Mouse (Mus musculus) liver, embryonic 14.5 days (tissue): ENCODE results near the gene Mkrn2. TPM values are rescaled to one million over a fixed set of nuclear protein-coding genes. Genes with fewer than 3 reads are reported as not detected.
A peak's percentile ranks its signal among the peaks of the same experiment; 100 is the strongest.

ENCODE experiments used
- ATAC-seq: fragments of 200-750 bp; cut with Nextera tagmentation; 2 replicates; pipeline ENCODE4 v1.8.0; 2017; ENCODE audit warnings: moderate number of reproducible peaks, mild to moderate bottlenecking, moderate library complexity; ENCODE audit not compliant: insufficient read depth
- DNase-seq, 3 experiments: peaks; one replicate each; pipeline ENCODE4 v3.0.0-alpha.2; 2012 to 2013; ENCODE audit warnings: low read depth in 3 of 3, low spot score in 3 of 3
- H3K27ac ChIP-seq: fragments of 300-500 bp; sonication (generic); 2 replicates; pipeline ENCODE4 v1.5.1; 2014; ENCODE audit warnings: moderate library complexity, mild to moderate bottlenecking, control low read depth, inconsistent platforms
- H3K27me3 ChIP-seq: fragments of 300-500 bp; sonication (generic); 2 replicates; pipeline ENCODE4 v1.6.1; 2014; ENCODE audit warnings: mild to moderate bottlenecking, low read length, moderate library complexity; ENCODE audit not compliant: control insufficient read depth, insufficient read depth
- H3K36me3 ChIP-seq: fragments of 300-500 bp; sonication (generic); replicated peaks from 2 replicates; pipeline ENCODE4 v1.6.1; 2014; ENCODE audit warnings: low read depth; ENCODE audit not compliant: control insufficient read depth, insufficient read depth
- H3K4me1 ChIP-seq, 2 experiments: fragments of 200-500 bp in 1 of 2; fragments of 300-500 bp in 1 of 2; sonication (generic) in 1 of 2; replicated peaks; 2 replicates each; pipeline ENCODE4 v1.6.1; 2012 to 2014; ENCODE audit warnings: antibody characterized with exemption in 1 of 2, inconsistent platforms in 1 of 2, low read length in 1 of 2; ENCODE audit not compliant: control insufficient read depth in 2 of 2, insufficient read depth in 2 of 2
- H3K4me2 ChIP-seq: fragments of 300-500 bp; sonication (generic); 2 replicates; pipeline ENCODE4 v1.6.1; 2014; ENCODE audit warnings: low read depth, mild to moderate bottlenecking, control low read depth, moderate library complexity
- H3K4me3 ChIP-seq, 2 experiments: fragments of 200-500 bp in 1 of 2; fragments of 300-500 bp in 1 of 2; sonication (generic) in 1 of 2; 2 replicates each; pipeline ENCODE4 v1.5.1; 2012 to 2014; ENCODE audit warnings: low read depth in 2 of 2, low read length in 2 of 2, mild to moderate bottlenecking in 2 of 2, control low read depth in 1 of 2, inconsistent platforms in 1 of 2, moderate library complexity in 1 of 2; ENCODE audit not compliant: insufficient read depth in 1 of 2
- H3K9ac ChIP-seq: fragments of 300-500 bp; sonication (generic); replicated peaks from 2 replicates; pipeline ENCODE4 v1.6.1; 2014; ENCODE audit warnings: mild to moderate bottlenecking, control low read depth, moderate library complexity
- H3K9me3 ChIP-seq: fragments of 300-500 bp; sonication (generic); 2 replicates; pipeline ENCODE4 v1.6.1; 2016; ENCODE audit warnings: low read length, mixed read lengths; ENCODE audit not compliant: control insufficient read depth
- CTCF ChIP-seq: IDR thresholded peaks from 2 replicates; pipeline ENCODE4 v1.5.1; 2016; ENCODE audit warnings: antibody characterized with exemption, low read depth, control low read depth
- EP300 ChIP-seq: IDR thresholded peaks from 2 replicates; pipeline ENCODE4 v1.6.1; 2016; ENCODE audit warnings: antibody characterized with exemption, low read depth
- WGBS: fragments of 180-500 bp; shearing (Covaris S2); extraction: QIAGEN DNeasy Blood & Tissue Kit; methylation state at CpG from one replicate; pipeline ENCODE4 v1.1.7; 2014; ENCODE audit not compliant: insufficient replicate concordance; 5-methylcytosine and 5-hydroxymethylcytosine counted together
- polyA plus RNA-seq, 2 experiments: library from polyadenylated mRNA; depleted of rRNA in 1 of 2; stranded (reverse) in 1 of 2; unstranded in 1 of 2; fragments of >200 nt; fragmentation: Nextera tagmentation in 1 of 2; extraction: Ambion mirVana in 1 of 2; gene quantifications; 2 replicates each; pipeline versions ENCODE4 v1.2.1 to v1.2.3; 2012 to 2014

Mkrn2 gene
- polyA plus RNA-seq, 2 experiments: 8.9 to 9.4 TPM

GRCm38 (mm10) chr6:115606461-115606860 lies 4.8 kb downstream of the Mkrn2 start:
- Histone ChIP-seq H3K9me3 (no peaks in the 10 kb centered on the region), H3K27me3 (no peaks in the 10 kb centered on the region), H3K27ac (no peak overlapping the region), H3K4me3 (no peak overlapping the region), H3K4me2 (no peak overlapping the region), H3K9ac (no peak overlapping the region), H3K36me3 (no peaks in the 10 kb centered on the region; the same call in 1 of the 2 replicates), H3K4me1 (peaks cover 7 to 8% of the 10 kb centered on the region in 2 experiments)
- no peak for DNase-seq
- 67% methylated on average over 1 of the region's 1 CpGs for WGBS
- no peak for TF ChIP-seq CTCF
- no peak for TF ChIP-seq EP300
- ATAC-seq: no peak

- Histone ChIP-seq H3K9me3 (no peaks in the 10 kb centered on the region), H3K4me3 (no peak overlapping the region), H3K9ac (no peak overlapping the region), H3K36me3 (no peaks in the 10 kb centered on the region; the same call in 1 of the 2 replicates), H3K27ac (no peak overlapping the region), H3K27me3 (no peaks in the 10 kb centered on the region), H3K4me2 (no peak overlapping the region), H3K4me1 (peaks cover 7% of the 10 kb centered on the region in 2 experiments)
- no peak for ATAC-seq
- DNase-seq: no peak
- WGBS: 74% methylated on average over 4 of the region's 4 CpGs
- TF ChIP-seq CTCF (no peak), EP300 (no peak)
Measured at GRCm38 (mm10) chr6:115607429-115607828, 5.7 kb downstream of the Mkrn2 start.

- Histone ChIP-seq H3K4me2 (no peak overlapping the region), H3K27ac (no peak overlapping the region), H3K27me3 (no peaks in the 10 kb centered on the region), H3K4me3 (no peak overlapping the region), H3K4me1 (no peaks in the 10 kb centered on the region), H3K9me3 (no peaks in the 10 kb centered on the region), H3K9ac (no peak overlapping the region), H3K36me3 (peaks cover 5% of the 10 kb centered on the region)
- TF ChIP-seq EP300 (no peak), CTCF (peak; percentile 64)
- peak in 1 of 3 experiments; percentile 23 for DNase-seq
- WGBS: 55% methylated on average over 3 of the region's 3 CpGs
- ATAC-seq: 0 out of 2 replicates have a peak, but pooled peaks have one; percentile 40
Measured at GRCm38 (mm10) chr6:115609121-115609520, 7.4 kb downstream of the Mkrn2 start.

GRCm38 (mm10) chr6:115610301-115610700 lies 8.6 kb downstream of the Mkrn2 start:
- Histone ChIP-seq H3K36me3 (peaks cover 12% of the 10 kb centered on the region), H3K27me3 (no peaks in the 10 kb centered on the region), H3K9me3 (no peaks in the 10 kb centered on the region), H3K9ac (no peak overlapping the region), H3K4me3 (no peak overlapping the region), H3K4me2 (no peak overlapping the region), H3K27ac (no peak overlapping the region), H3K4me1 (no peaks in the 10 kb centered on the region)
- TF ChIP-seq EP300 (no peak), CTCF (no peak)
- ATAC-seq (no peak), DNase-seq (no peak)
- WGBS: 80% methylated on average over 5 of the region's 5 CpGs

GRCm38 (mm10) chr6:115613793-115614192 lies 12.1 kb downstream of the Mkrn2 start:
- TF ChIP-seq EP300 (no peak), CTCF (no peak)

More at GRCm38 (mm10) chr6:115613793-115614192, 12.1 kb downstream of the Mkrn2 start:
- H3K4me2 ChIP-seq: no peak overlapping the region
- H3K27me3 ChIP-seq: no peaks in the 10 kb centered on the region
- H3K27ac ChIP-seq: no peak overlapping the region
- DNase-seq (no peak), ATAC-seq (no peak)
- no peak overlapping the region for H3K9ac ChIP-seq
- H3K4me1 ChIP-seq: no peaks in the 10 kb centered on the region
- H3K4me3 ChIP-seq: no peak overlapping the region
- H3K36me3 ChIP-seq: peaks cover 27% of the 10 kb centered on the region
- H3K9me3 ChIP-seq: no peaks in the 10 kb centered on the region
